Mouse (Mus musculus): ENCODE data around the gene Fem1b.

GRCm38 (mm10) chr9:62820829-62821228 lies 9.1 kb upstream of the Fem1b start:
- TF ChIP-seq CTCF (IDR thresholded peaks at IDR 0.05; ENCODE audit: control insufficient read depth, insufficient read depth, insufficient replicate concordance, low read depth, low read length) (no peak), POLR2A (IDR thresholded peaks at IDR 0.05; ENCODE audit: control insufficient read depth, low read depth, low read length) (no peak)
